Mouse (Mus musculus) A20 (cell line): ENCODE measurements around the gene Sult6b1.

Experiments used
- DNase-seq: peaks from one replicate; pipeline ENCODE4 v3.0.0-alpha.2; 2011; ENCODE audit warnings: low read depth, low spot score

The Sult6b1 gene

GRCm38 (mm10) chr17:78885286-78886065, 21.3 kb downstream of the Sult6b1 start:
- no peak for DNase-seq

GRCm38 (mm10) chr17:78883291-78883690, 23.5 kb downstream of the Sult6b1 start:
- DNase-seq, result no peak

GRCm38 (mm10) chr17:78882401-78883112, 24.2 kb downstream of the Sult6b1 start, which contains the start of gene Eif2ak2:
Gene Eif2ak2, minus strand, starts transcription at chr17:78882573.
- DNase-seq, result peak; percentile 79

- DNase-seq, result no peak
Measured at GRCm38 (mm10) chr17:78881878-78882304, 24.9 kb downstream of the Sult6b1 start.

GRCm38 (mm10) chr17:78873886-78874285, 32.9 kb downstream of the Sult6b1 start:
- no peak for DNase-seq

- DNase-seq, result no peak
Measured at GRCm38 (mm10) chr17:78856243-78856642, 50.5 kb downstream of the Sult6b1 start.

GRCm38 (mm10) chr17:78842271-78842928, 64.4 kb downstream of the Sult6b1 start:
- peak; percentile 49 for DNase-seq

GRCm38 (mm10) chr17:78836056-78836455, 70.7 kb downstream of the Sult6b1 start:
- DNase-seq, result peak; percentile 59

- DNase-seq, result peak; percentile 98
Measured at GRCm38 (mm10) chr17:78834856-78835835, 71.6 kb downstream of the Sult6b1 start, which contains the start of the genes Heatr5b and Gpatch11. Gene Heatr5b, minus strand, starts transcription at chr17:78835364. Gene Gpatch11, plus strand, starts transcription at chr17:78835567.
